Mouse (Mus musculus) lung, postnatal 10 days (tissue): ENCODE results near the gene Naa60.
"Not testable (repeated sequence)": the region's sequence is repeated elsewhere in the genome, so short reads cannot be mapped to it uniquely, and the experiment has no call there.

Experiments used
- DNase-seq: peaks from one replicate; pipeline ENCODE4 v3.0.0; 2021

Naa60 gene

DNA sequence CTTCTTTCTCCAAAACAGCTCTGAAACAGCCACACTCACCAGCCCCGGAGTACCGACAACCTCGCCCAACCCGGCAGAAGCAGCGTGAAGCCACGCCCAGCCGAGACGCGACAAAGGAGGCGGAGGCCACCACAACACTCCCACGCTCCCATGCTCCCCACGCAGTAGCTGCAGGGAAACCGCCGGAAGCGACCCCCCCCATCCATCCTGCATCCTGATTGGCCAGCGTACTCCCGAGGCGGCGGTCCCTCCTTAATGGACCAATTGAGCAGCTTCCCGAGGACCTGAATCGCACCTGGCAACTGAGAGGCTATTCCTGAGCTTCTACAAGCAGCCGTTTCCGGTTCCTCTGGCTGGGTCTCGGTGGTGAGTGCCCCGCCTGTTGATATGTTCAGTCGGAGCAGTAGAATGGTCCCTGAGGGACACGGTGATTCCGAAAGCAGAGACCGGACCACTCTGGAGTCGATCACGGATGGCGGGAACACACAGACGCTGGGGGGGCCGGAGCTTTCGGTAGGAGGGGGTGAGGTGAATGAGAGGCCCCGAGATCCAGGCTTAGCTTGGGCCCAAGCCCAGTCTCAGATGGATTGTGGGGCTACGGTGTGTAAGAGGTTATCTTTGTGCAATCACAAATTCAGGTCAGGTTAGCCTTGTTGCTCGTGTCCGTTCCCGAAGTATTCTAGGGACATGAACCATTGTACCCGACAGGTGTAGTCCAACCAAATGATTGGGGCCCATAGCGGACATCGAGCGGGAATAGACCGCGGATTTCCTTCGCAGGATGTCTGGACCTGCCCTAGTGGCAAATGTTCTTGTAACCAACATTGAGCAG, at the start of gene Naa60:
Naa60 (plus strand) TSS at position 160 of the 832 bp plus-strand sequence.
- DNase-seq, result peak; percentile 96

DNA sequence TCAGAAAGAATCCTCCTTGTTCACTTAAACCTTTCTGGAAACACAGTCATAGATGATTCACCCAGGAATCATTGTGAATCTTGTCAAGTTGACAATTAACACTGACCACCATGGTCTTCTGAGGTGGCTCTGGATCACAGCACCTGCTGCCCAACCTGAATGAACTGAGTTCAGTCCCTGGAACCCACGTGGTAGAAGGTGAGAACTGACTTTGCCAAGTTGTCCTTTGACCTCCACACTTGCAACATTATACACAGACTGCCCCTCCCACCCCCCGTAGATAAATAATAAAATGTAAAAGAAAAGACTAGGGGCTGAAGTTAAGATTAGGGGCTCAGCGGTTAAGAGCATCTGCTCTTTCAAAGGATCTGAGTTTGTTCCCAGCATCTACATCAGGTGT, 44.2 kb upstream of the Naa60 start:
- no peak for DNase-seq

GRCm38 (mm10) chr16:3829727-3830126, 42.4 kb upstream of the Naa60 start:
- DNase-seq, result no peak

DNA sequence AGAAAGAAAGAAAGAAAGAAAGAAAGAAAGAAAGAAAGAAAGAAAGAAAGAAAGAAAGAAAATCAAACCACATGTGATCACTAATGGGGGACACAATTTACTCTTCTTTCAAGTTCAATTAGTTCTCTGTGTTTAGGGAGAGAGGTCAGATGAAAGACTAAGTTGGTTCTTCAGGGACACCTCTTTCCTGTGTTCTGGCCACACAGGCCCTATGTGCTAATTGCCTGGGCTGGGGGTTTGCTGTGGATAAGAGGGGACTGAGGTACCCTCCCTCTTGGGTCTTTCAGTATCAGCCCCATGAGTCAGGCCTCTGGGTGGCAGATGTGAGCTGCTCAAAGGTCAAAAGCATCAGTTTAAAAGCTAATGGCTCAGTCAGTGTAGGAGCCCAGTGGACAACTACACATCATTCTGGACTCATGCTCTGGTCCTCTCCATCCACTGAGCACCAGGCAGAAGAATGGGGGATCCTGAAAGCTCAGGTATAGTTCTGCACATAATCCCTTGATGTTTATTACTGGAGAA, 41.5 kb upstream of the Naa60 start, which contains the start of gene Olfr15:
Olfr15 (plus strand) TSS at position 291 of the 522 bp plus-strand sequence.
- DNase-seq, result no peak

GRCm38 (mm10) chr16:3835461-3835860, 36.7 kb upstream of the Naa60 start:
- no peak for DNase-seq

GRCm38 (mm10) chr16:3839157-3839885, 32.9 kb upstream of the Naa60 start:
- DNase-seq, result peak; percentile 43

GRCm38 (mm10) chr16:3842989-3843388, 29.2 kb upstream of the Naa60 start:
- no peak for DNase-seq

- DNase-seq, result no peak
These were observed 28.4 kb upstream of the Naa60 start for GRCm38 (mm10) chr16:3843796-3844195.

GRCm38 (mm10) chr16:3846711-3847518, 25.3 kb upstream of the Naa60 start, which contains the start of gene Zfp174:
Gene Zfp174 (plus strand): TSS chr16:3847268.
- DNase-seq, result peak; percentile 97

DNA sequence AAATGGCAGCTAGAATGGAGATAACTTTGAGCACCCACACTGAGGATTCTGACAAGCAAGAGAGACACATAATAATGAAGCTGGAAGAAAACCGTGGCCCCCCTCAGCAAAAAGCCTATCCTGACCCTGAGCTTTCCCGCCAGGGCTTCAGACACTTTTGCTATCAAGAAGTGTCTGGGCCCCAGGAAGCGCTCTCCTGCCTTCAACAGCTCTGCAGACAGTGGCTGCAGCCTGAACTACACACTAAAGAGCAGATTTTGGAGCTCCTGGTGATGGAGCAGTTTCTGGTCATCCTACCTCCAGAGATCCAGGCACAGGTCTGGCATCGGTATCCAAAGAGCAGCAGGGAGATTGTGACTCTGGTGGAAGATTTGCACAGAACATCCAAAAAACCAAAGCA, 24.3 kb upstream of the Naa60 start:
- no peak for DNase-seq

- no peak for DNase-seq
These were observed 23.8 kb upstream of the Naa60 start for GRCm38 (mm10) chr16:3848416-3848815.

GRCm38 (mm10) chr16:3851301-3851700, 20.9 kb upstream of the Naa60 start:
- DNase-seq, result not testable (repeated sequence)

- DNase-seq, result no peak
These were observed 19.6 kb upstream of the Naa60 start for GRCm38 (mm10) chr16:3852586-3852985.

DNA sequence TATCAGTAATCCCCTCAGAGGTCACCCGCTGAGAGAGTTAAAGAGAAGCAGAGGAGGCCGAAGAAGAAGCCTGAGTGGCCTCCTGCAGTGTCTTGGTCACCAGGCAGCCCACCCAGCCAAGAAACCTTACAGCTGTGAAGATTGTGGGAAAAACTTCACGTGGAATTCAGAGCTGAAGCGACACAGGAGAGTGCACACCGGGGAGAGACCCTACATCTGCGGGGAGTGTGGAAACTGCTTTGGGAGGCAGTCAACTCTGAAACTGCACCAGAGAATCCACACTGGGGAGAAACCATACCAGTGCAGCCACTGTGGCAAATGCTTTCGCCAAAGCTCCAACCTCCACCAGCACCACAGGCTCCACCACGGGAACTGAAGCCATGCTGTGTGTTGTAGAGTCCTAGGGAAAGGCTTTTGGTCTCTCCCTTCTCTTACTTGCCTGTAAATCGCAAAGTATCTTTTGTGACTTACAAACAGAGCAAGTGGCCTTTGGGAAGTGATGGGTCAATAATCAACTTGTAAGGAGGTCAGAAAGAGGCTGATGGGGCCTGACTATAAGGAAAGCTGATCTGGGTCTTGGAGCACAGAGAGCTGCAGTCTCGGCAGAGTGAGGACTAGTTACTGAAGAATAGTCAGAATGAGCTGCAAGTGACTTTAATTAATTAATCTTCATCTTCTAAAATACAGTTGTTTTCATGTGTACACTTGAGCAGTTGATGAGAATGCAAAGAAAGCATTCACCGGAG, 17.6 kb upstream of the Naa60 start:
- no peak for DNase-seq

DNA sequence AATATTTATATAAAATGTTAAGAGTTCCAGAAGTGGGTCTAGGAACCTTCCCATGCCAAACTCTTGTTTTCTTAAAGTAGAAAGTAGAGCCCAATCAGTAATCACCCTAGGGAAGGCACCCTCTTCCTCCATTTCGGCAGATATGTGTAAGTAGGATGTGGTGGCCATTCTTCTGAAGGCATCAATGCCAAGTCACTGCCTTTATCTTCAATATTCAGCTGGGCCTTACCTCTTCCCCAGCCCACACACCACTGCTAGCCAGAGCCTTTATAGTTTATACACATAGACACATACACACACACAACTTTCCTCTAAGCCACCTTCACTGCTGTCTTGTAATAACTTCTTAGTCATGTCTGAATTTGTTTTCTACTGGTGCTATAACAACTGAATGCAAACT, 16.4 kb upstream of the Naa60 start:
- no peak for DNase-seq

DNA sequence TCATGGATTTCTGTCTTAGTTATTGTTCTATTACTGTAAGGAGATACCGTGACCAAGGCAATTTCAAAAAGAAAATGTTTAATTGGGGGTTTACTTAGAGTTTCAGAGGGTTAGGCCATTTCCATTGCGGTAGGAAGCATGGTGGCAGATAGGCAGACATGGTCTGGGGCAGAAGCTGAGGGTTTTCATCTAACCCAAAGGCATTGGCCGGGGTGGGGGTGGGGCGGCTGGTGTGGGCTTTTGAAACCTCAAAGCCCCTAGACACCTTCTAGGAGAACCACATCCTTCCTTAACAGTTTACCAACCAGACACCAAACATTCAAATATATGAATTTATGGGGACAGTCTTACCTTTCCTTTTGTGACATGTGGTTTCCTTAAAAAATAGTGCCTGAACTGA, 12.9 kb upstream of the Naa60 start:
- no peak for DNase-seq

- no peak for DNase-seq
These were observed 360 bp upstream of the Naa60 start for GRCm38 (mm10) chr16:3871815-3872214.

DNA sequence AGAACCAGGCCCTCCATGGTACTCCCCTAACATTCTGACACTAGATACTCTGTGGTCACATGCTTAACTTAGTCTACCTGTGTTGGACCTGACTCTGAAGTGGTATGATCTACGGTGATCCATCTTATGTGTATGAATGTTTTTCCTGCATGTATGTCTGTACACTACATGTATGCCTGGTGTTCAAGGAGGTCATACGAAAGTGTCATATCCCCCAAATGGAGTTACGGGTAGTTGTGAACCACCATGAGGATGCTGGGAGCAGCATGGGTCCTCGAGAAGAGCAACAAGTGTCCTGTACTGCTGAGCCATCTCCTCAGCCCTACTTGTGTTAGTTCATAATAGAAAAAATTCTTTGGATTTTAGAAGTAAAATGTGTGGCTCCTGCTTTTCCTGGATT, 4.2 kb downstream of the Naa60 start:
- DNase-seq, result no peak

DNA sequence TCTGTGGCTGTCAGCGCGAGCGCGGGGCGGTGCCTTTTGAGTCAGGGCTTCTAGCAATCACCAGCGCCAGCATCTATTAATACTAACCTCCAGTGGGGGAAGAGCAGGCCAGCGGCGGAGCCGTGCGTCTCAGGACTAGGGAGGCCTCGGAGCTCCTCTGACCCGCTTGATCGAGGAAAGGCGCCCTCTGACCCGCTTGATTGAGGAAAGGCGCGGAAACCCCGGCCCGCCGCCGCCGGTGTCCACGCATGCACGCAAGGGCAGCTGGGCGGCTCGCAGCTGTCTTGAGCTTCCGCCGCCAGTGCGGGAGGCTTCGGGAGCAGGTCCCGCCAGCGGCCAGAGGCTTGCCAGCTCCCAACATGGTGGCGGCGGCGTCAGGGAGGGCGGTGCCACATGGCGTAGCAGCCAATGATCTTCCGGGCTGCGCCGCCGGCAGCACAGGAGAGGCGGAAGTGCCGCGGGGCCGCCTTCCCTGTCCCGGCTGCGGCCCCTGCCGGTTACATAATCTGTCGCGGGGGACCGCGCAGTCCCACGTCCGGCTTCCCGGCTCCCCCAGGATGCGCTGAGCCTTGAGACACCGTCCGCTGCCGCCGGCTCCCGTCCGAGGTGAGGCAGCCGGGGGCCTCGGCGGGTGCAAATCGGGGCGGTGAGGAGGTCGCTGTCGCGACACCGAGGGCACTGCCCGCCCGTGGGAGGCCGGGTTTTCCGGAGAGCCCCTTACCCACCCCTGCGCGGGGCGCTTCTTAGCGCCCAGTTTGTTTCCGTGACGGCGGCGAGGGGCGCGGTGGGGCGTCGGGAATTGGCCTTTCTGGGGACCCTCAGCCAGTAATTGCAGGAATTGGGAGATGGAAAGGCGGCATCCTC, 12.3 kb downstream of the Naa60 start, which contains the start of the genes Zfp597 and Gm20695:
Zfp597 (minus strand) TSS at position 361 of the 864 bp plus-strand sequence.
Gm20695 (plus strand) TSS at position 448 of the 864 bp plus-strand sequence.
- peak; percentile 96 for DNase-seq

- DNase-seq, result no peak
These were observed 13.0 kb downstream of the Naa60 start for GRCm38 (mm10) chr16:3885065-3885670.
